Mouse (Mus musculus) MEL-GATA-1-ER (cell line): ENCODE results near the gene Dmrt3.
A peak's percentile ranks its signal among the peaks of the same experiment; 100 is the strongest.

Experiments used
- DNase-seq: peaks from one replicate; pipeline ENCODE4 v3.0.0-alpha.2; 2012; ENCODE audit warnings: low read depth; ENCODE audit errors: extremely low read depth

Dmrt3 gene

DNA sequence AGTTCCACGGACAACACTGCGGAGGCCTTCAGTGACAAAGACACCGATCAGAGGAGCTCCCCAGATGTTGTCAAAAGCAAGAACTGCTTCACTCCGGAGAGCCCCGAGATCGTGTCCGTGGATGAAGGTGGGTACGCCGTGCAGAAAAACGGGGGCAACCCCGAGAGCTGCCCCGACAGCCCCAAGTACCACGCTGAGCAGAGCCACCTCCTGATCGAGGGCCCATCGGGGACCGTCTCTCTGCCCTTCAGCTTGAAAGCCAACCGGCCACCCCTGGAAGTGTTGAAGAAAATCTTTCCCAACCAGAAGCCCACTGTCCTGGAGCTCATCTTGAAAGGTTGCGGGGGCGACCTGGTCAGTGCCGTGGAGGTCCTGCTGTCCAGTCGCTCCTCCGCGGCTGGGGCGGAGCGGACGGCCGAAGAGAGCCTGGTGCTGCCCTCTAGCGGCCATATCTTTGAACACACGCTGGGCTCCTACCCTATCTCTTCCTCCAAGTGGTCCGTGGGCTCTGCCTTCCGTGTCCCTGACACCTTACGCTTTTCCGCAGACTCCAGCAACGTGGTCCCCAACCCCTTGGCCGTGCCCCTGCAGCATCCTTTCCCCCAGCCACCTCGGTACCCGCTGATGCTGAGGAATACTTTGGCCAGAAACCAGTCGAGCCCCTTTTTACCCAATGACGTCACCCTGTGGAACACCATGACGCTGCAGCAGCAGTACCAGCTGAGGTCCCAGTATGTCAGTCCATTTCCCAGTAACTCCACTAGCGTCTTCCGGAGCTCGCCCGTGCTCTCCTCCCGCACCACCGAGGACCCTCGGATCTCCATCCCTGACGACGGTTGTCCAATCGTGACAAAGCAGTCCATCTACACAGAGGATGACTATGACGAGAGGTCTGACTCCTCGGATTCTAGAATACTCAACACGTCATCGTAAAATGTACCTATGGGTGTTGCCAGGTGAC is 12.5 kb downstream of the Dmrt3 start:
- no peak for DNase-seq

GRCm38 (mm10) chr19:25628490-25628889 is 18.4 kb downstream of the Dmrt3 start:
- no peak for DNase-seq

- no peak for DNase-seq
Measured at GRCm38 (mm10) chr19:25635119-25635518, 25.0 kb downstream of the Dmrt3 start.

DNA sequence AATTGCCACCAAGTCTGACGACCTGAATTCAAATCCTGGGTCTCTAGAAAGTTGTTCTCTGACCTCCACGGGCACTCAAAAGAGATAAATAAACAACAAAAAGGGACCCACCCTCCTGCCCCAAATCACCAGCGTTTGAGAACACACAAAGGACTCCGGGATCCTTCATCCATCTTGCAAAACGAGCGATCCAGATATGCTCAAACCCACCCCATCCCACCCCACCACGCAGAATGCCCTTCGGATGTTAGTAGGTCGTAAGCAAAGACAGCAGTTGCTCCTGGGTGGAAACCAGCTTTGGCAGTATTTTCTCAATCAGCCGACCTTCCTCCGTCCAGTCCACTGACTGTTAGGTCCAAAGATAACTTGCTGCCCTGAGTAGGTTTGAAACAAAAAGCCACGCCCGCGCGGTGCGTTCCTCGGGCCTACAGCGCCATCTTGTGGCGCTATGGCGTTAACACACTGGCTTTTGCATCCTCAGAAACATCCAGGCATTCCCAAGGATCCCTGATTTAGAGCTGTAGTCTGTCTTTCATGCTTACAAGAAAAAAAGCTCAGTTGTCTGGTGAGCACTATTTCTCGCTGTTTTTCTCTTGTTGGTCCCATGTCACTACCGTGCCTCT is 25.6 kb downstream of the Dmrt3 start:
- peak; percentile 12 for DNase-seq

DNA sequence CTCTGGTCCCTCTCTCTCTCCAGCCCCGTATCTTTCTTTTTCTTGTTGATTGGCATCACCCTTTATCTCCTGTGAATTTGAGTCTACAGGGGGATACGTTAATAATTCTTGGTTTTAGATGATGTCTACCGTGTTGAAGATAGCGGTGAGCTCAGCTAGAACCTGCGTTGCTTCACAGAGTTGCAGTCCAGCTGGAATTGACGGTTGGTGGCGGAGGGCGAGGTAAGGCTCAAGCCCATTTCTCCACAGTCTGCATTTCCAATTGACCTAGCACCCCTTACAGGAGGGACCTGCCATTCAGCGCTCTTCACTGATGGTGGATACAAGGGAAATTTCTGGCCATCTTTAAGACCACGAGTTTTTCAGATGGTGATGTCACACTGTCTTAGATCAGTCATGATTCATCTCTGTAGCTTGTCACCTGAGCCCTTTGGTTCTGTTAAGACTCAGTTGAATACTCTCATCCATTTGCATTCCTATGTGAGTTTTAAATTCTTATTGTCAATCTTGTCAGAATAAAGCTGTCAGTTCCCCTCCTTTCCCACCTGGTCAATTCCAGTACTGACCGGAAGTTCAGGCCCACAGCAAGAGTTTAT is 28.8 kb downstream of the Dmrt3 start:
- no peak for DNase-seq

DNA sequence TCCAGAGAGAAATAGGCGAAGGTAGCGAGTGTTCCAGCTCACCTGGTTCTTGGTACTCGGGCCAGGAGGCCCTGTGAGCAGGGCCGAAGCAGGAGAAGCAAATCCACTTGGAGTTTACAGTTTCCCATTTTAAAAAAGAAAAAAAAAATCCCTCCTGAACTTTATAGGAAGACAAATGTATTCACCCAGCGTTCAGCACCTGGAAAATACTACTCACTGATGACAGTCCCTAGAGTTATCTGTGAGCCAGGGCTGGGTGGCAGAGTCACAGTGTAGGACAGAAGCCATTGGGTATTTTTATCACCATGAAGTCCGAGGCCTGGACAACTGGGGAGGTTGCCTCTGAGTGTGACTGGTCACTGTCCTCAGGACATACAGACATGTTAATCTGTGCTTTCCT is 31.7 kb downstream of the Dmrt3 start:
- DNase-seq: no peak

DNA sequence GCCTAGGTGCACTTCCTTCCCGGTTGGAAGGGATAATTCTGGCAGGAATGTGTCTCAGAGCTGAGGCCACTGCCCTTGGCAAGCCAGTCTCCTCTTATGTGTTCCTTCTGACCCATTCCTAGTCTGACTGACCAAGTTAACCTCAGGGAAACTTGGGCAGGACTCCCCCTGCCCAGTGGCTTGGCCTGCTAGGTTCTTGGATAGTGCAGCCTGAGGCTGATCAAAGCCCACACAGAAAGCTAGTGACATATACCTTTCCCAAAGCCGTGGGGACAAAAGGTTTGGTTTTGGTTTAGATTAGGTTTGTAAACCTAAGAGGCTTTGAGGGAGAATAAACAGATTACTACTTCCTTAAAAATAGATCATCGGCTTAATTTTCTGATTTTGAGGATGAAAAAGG is 37.0 kb downstream of the Dmrt3 start:
- no peak for DNase-seq

DNA sequence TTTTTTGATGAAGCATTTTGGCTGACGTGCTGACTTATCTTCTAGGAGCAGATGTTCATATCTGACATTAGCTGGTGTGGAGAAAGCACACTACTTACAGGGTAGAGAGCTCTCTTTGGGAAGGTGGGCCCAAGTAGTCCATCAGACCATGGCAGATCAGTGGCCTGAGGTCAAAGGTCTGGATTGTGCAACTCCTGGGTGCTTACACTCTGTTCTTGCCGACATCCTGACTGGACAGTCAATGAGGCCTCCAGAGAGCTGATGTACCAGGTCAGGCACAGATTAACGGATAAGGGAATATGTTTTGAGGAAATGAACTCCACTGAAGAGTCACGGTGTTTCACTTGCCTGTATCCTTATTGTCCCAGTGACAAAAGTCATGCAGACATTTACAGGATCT is 38.6 kb downstream of the Dmrt3 start:
- no peak for DNase-seq

DNA sequence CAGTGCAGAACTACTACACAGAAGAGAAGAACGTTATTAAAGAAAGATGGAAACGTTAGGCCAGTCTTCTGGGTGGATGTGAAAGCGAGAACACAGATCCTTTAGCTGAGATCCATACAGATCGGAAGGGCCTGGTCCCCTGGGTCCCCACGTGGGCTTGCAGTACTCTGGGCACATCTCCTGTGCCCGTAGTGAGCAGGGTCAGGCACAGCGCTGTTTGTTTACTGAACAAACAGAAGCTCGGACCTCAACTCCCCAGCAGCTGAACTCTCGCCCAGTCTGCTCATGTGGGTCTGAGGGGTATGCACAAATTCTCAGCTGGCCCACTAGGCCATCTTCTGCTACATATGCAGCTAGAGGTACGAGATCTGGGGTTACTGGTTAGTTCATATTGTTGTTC is 40.4 kb downstream of the Dmrt3 start:
- DNase-seq: no peak

- no peak for DNase-seq
Measured at GRCm38 (mm10) chr19:25652560-25652959, 42.5 kb downstream of the Dmrt3 start.

- no peak for DNase-seq
Measured at GRCm38 (mm10) chr19:25654034-25654749, 44.1 kb downstream of the Dmrt3 start.

- DNase-seq: no peak
Measured at GRCm38 (mm10) chr19:25665486-25666339, 55.6 kb downstream of the Dmrt3 start.

- no peak for DNase-seq
Measured at GRCm38 (mm10) chr19:25667836-25668235, 57.7 kb downstream of the Dmrt3 start.

- no peak for DNase-seq
Measured at GRCm38 (mm10) chr19:25669593-25670248, 59.6 kb downstream of the Dmrt3 start.

DNA sequence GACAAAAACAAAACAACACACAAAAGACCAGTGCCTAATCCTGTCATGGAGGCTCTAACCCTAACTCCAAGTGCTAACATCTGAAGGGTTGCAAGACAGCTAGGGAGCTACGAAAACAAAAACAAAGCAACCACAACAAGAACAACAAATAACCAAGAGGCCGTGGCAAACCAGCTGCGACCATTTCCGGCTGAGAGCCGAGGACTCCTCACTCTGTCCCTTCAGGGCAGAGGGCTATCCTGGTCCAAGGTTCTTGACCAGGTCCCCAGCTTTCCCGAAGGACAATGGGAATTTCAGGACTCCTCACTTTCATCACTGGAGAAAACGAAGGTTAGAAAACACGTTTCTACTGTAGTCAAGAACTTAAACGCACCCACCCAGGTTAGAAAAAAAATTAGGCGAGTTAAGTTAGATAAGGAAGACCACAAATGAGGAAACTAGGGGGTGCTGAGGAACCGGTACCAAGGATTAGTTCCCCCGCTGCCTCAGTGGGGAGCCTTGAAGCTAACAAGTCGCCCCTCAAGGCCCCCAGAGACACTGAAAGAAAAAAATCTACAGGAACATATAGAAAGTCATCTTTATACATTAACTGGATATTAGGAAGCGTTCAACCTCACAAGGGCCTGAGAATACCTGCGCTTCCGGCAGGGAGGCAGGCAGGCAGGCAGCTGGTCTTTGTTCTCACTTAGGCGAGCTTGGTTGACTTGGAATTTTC is 60.6 kb downstream of the Dmrt3 start:
- DNase-seq: peak; percentile 30

DNA sequence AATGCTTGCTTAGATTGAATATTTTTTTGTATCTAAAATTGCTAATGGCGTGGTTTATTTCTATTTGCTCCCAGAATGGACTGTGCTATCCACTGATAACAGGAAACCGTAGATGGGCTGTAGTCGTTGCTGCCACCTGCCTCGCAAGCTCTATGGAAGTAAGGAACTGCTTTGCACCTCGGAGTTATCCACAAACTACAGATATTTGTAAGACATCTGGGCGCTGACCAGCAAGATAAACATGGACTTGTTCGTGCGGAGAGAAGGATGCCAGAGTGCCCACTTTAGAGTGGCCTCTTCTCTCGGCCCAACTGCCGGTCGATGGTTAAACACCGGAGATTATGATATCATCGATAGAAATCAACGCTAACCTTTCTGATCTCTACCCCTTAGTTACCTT is 61.6 kb downstream of the Dmrt3 start:
- no peak for DNase-seq

DNA sequence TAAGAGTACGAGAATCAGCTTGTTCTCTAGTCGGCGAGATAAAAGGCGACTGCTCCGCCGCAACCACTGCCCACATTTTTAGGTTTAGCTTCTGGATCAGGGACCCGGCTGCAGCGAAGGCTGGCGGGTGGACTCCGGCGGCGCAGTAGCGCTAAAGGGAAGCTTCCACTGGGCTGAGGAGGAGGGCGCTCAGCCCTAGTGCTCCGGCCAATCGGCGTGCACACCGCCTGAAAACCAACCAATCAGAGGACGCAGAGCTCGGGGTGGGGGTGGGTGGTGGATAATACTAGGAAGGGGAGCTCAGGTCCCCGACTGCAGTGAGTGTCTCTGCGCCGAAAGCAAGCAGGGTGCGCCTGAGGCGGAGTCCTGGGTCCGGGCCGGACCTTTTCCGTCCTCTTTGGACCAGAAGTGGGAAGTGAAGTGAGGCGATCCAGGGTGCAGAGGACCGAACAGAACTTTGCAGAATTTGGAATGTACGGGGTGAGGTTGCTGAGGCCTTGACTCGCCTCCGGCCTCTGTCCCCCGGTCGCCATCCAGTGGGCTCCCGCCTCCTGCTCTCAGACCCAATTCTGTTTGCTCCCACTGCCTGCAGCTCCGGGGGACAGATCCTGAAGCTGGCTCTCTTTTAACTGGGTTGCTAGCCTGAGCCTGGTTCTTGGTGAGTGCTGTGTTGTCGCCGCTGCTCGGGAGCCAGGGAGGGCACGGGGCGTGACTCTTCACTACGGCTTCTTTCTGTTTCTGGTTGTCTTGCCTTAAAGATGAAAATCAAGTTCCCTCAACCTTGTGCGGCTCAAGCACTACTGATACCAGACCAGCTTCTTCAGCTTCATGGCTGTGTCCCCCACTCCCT is 62.2 kb downstream of the Dmrt3 start, which contains the start of gene Dmrt2:
TSS of gene Dmrt2 (plus strand) at position 311 of the 850 bp plus-strand sequence.
- DNase-seq: no peak
